Mouse (Mus musculus): Measurements from ENCODE around the gene Gm15262.
"Not testable (repeated sequence)": the region's sequence is repeated elsewhere in the genome, so short reads cannot be mapped to it uniquely, and the experiment has no call there.

The Gm15262 gene

DNA sequence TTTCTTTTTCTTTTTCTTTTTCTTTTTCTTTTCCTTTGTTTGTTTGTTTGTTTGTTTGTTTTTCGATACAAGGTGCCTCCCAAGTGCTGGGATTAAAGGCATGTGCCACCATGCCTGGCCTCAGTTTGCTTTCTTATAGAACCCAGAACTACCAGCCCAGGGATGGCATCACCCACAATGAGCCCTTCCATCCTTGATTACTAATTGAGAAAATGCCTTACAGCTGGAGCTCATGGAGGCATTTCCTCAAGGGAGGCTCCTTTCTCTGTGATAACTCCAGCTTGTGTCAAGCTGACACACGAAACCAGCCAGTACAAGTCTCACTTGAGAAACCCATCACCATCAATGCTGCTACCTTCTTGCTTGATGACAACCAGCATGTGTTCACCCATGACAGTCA is at the start of gene Gm15262:
Gm15262 (plus strand) TSS at position 301 of the 400 bp plus-strand sequence.
- DNase-seq (ENCODE audit: low read depth, low spot score): not testable (repeated sequence)

DNA sequence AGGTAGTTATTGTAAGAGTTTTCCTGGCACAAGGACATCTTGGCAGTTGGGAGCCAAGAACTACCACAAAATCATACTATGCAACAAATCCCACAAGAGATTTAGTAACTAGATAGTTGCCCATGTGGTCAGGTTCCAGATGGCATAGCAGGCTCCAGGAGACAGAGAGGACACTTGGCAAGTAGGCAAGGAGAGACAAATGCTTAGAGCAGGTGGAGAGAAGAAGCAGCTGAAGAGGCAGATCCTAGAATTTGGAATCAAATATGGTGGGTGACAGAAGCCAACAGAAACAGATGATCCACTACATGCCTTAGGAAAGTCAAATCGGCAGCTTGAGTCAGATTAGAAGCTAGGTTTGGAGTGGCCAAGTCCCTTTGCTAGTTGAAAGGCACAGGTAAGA is 20.9 kb downstream of the Gm15262 start:
- no peak for DNase-seq (ENCODE audit: low read depth, low spot score)

DNA sequence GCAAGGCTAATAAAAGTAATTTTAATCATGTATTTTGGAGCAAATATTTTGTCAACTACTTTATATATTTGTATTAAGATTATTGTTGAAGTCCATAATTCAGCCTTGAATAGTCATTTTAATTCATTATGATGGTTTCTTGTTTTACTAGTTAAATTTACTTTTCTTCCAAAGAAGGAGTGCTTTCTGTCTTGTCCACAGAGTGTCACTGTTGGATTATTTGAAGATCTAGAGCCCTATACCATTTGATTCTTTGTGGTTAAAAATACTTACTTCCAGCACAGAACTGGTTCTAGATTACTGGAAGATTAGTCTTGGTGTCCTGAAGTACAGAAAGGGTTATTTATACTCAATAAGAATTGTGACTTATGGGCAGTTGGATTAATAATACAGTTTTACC is 29.2 kb downstream of the Gm15262 start:
- no peak for DNase-seq (ENCODE audit: low read depth, low spot score)

DNA sequence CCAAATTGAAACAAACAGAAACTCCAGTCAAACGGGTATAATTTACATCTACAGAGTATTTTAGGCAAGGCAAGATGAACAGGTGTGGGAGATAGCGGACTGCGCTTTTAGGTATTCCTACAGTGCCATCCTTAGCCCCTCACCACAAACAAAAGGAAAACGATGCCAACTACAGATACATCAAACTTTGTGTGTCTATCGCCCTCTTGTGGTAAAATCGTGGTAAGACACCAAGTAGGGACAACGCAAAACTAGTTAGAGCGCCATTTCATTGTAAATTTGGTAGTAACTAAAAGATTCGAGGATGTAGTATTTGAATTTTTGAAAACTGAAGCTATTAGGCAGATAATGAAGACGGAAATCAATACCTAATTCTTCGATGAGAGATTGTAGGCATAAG is 83.7 kb downstream of the Gm15262 start:
- peak; percentile 5 for DNase-seq (ENCODE audit: low read depth, low spot score)

DNA sequence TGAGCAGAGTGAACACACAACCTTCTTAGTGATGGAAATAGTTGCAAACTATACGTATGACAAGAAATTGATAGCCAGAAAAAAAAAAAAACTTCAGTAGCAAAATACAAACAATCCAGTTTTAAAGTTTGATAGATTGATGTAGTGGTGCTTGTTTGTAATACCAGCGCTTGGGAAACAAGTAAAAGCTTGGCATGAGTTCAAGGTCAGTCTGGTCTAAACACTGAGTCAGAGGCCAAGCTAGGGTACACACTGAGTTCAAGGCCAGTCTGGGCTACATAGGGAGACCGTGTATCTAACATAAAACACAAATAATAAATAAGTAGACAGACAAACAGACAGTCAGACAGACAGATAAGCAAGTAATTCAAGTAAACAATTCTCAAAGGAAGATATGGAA is 84.2 kb downstream of the Gm15262 start:
- no peak for DNase-seq (ENCODE audit: low read depth, low spot score)

DNA sequence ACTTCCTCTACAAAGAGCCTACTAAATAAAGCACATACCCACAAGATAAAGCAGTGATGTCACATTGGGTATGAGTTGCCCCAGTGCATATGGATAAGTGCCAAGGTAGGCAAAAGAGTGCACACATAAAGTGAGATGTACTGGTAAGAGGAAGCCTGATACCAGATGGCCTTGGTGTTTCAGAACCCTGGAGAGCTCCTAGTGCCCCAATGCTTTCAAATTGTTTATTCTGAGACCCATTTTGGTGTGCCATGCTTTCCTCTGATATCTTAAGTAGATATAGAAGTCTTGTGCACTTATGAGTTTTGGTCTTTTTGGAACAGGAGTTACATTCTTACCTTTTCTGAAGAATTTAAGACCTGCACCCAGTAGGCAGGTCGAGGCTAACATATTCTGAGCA is 88.3 kb downstream of the Gm15262 start:
- DNase-seq (ENCODE audit: low read depth, low spot score): peak; percentile 55

DNA sequence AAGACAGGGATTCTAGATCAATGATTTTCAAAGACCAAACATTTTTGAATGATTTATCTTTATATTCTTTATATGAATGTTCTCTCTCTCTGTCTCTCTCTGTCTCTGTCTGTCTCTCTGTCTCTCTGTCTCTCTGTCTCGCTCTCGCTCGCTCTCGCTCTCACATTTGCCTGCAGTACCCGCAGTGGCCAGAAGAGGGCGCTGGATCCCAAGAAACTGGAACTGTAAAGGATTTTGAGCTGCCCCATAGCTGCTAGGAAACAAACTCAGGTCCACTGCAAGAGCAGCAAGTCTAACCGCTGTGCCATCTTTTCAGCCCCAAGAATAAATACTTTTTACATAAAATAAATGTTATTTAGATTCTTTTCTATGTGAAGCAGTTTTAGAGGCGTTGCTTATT is 98.5 kb downstream of the Gm15262 start:
- DNase-seq (ENCODE audit: low read depth, low spot score): peak; percentile 14

DNA sequence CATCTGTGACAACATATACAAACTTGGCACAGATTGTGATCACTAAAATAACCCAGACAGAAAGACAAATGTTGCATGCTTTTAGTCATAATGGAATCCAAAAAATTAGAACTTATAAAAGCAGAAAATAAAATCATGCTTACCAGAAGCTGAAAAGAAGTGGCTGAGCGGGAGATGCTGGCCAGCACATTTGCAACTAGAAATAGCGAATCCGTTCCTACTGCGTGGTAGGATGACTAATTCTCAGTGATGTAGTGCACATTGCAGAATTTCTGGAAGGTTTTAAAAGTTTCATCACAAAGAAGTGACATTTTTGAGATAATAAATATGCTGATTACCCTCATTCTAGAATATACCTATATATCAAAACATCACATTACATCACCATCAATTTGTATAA is 100.7 kb downstream of the Gm15262 start:
- DNase-seq (ENCODE audit: low read depth, low spot score): no peak

DNA sequence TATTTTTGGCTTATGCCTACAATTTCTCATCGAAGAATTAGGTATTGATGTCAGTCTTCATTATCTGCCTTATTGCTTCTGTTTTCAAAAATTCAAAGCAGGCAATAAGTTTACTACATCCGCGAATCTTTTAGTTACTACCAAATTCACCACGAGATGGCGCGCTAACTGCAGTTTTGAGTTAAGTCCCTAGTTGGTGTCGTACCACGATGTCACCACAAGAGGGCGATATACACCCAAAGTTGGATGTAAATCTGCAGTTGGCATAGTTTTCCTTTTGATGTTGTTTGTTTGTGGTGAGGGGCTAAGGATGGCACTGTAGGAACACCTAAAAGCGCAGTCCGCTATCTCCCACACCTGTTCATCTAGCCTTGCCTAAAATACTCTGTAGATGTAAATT is 111.9 kb downstream of the Gm15262 start:
- DNase-seq (ENCODE audit: low read depth, low spot score): peak; percentile 76

DNA sequence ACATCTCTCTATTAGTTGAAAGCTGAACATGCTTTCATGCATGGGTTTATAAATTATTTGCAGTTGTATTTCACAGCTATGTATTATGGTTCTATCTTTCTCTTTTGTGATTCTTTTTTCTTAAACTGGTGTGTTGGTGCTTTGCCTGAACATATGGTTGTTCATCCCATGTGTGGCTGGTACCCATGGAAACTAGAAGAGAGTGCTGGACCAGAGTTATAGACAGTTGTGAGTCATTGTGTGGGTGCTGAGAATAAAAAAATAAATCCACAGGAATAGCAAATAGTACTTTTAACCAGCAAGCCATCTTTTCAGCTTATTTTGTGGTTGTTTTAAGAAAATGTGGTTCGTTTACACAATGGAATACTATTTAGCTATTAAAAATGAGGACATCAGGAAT is 123.9 kb downstream of the Gm15262 start:
- DNase-seq (ENCODE audit: low read depth, low spot score): no peak
